ENCODE assay signal across 15 mouse cellular contexts in the genomic region with DNA sequence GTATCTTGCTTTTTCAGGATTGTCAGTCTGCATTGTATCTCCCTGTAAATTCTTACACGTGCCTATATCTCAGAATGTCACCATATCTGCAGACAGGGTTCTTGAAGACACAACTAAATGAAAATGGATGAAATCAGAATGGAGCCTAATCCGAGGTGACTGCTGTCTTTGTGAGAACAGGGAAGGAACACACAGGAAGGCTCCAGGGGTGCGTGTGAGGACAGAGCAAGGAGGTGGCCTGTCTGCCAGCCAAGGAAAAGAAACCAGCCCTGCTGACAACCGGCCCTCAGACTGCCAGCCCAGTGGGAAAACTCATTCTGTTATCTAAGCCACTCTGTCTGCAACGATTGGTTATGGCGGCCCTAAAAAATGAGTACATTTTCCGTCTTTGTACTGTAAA.
DNase-seq lines count a peak whose midpoint lies in the region; ATAC-seq lines count a peak whose summit lies in the region.
"Had no signal": no experiment of that assay in that cellular context is flagged by ENCODE, and none has a peak within 500 bp of the region (broad histone marks: within the 10 kb centered on the region; RNA-seq: fewer than 3 reads in every experiment).

No protein-coding gene starts in this region.

- peak; percentile 57 for DNase-seq in adrenal gland, postnatal 10 days
- DNase-seq in adrenal gland, adult 18-20 months (ENCODE audit: low spot score in 2 of 2): no peak
- DNase-seq in embryonic facial prominence, embryonic 10.5 days (ENCODE audit: low spot score): no peak
- DNase-seq in left cerebral cortex, postnatal 4 days: no peak
- no peak for DNase-seq in liver, embryonic 11.5 days (ENCODE audit: low spot score)
- DNase-seq: adrenal gland, postnatal 25 days; forebrain, postnatal 0 days; kidney, adult 2 months; kidney, postnatal 14 days; lung, postnatal 10 days; right cerebral cortex, postnatal 14 days had no signal

- peaks cover 34% of the 10 kb centered on the region for H3K4me1 ChIP-seq in heart, embryonic 13.5 days
- peaks cover 30% of the 10 kb centered on the region for H3K4me1 ChIP-seq in heart, embryonic 12.5 days (replicated peaks)
- H3K4me1 ChIP-seq in brown adipose tissue, adult 24 weeks (ENCODE audit: control insufficient read depth, insufficient read depth, insufficient read length, low read length): peaks cover 2% of the 10 kb centered on the region; the same call in 1 of the 2 replicates
- H3K4me1 ChIP-seq in embryonic facial prominence, embryonic 10.5 days: peaks cover 58% of the 10 kb centered on the region
- peaks cover 8% of the 10 kb centered on the region for H3K4me1 ChIP-seq in liver, embryonic 11.5 days (replicated peaks; ENCODE audit: control insufficient read depth, insufficient read depth, low read length)

- 22% methylated on average over 7 of the region's 7 CpGs for WGBS in heart, embryonic 13.5 days
- 17% methylated on average over 7 of the region's 7 CpGs for WGBS in heart, embryonic 12.5 days
- WGBS in embryonic facial prominence, embryonic 10.5 days: 71% methylated on average over 7 of the region's 7 CpGs
- 58% methylated on average over 7 of the region's 7 CpGs for WGBS in liver, embryonic 11.5 days

- H3K4me2 ChIP-seq in heart, embryonic 13.5 days: no peak overlapping the region
- H3K4me2 ChIP-seq in heart, embryonic 12.5 days: no peak overlapping the region
- H3K4me2 ChIP-seq in liver, embryonic 11.5 days: no peak overlapping the region

- 0 out of 2 replicates have a peak overlapping the region, but pooled peaks have one; percentile 5 for H3K9ac ChIP-seq in heart, embryonic 13.5 days
- no peak overlapping the region for H3K9ac ChIP-seq in heart, embryonic 12.5 days
- H3K9ac ChIP-seq in liver, embryonic 11.5 days (ENCODE audit: low read depth, low read length): no peak overlapping the region
- H3K9ac ChIP-seq: forebrain, postnatal 0 days had no signal

- no peaks in the 10 kb centered on the region for H3K36me3 ChIP-seq in heart, embryonic 13.5 days
- no peaks in the 10 kb centered on the region for H3K36me3 ChIP-seq in heart, embryonic 12.5 days
- no peaks in the 10 kb centered on the region for H3K36me3 ChIP-seq in embryonic facial prominence, embryonic 10.5 days (replicated peaks)
- H3K36me3 ChIP-seq in liver, embryonic 11.5 days (ENCODE audit: control insufficient read depth, insufficient read depth, low read length): no peaks in the 10 kb centered on the region

- H3K27ac ChIP-seq in heart, embryonic 13.5 days (replicated peaks): 0 out of 2 replicates have a peak overlapping the region, but pooled peaks have one; percentile 28
- H3K27ac ChIP-seq in heart, embryonic 12.5 days (ENCODE audit: poor library complexity, severe bottlenecking): no peak overlapping the region
- peak overlapping the region; percentile 67 for H3K27ac ChIP-seq in brown adipose tissue, adult 24 weeks (replicated peaks; ENCODE audit: low read depth, low read length)
- H3K27ac ChIP-seq in embryonic facial prominence, embryonic 10.5 days (replicated peaks): peak overlapping the region; percentile 51
- H3K27ac ChIP-seq in liver, embryonic 11.5 days (ENCODE audit: low read depth, low read length): no peak overlapping the region

- no peaks in the 10 kb centered on the region for H3K9me3 ChIP-seq in heart, embryonic 13.5 days
- H3K9me3 ChIP-seq in heart, embryonic 12.5 days (replicated peaks): no peaks in the 10 kb centered on the region
- H3K9me3 ChIP-seq in embryonic facial prominence, embryonic 10.5 days: no peaks in the 10 kb centered on the region
- no peaks in the 10 kb centered on the region for H3K9me3 ChIP-seq in liver, embryonic 11.5 days (ENCODE audit: control insufficient read depth, low read length)

- no peak overlapping the region for H3K4me3 ChIP-seq in heart, embryonic 13.5 days
- H3K4me3 ChIP-seq in heart, embryonic 12.5 days: no peak overlapping the region
- no peak overlapping the region for H3K4me3 ChIP-seq in brown adipose tissue, adult 24 weeks (ENCODE audit: insufficient read depth, low read depth, low read length)
- no peak overlapping the region for H3K4me3 ChIP-seq in embryonic facial prominence, embryonic 10.5 days
- no peak overlapping the region for H3K4me3 ChIP-seq in liver, embryonic 11.5 days (ENCODE audit: low read depth, low read length)
- H3K4me3 ChIP-seq: left cerebral cortex, adult 2 months had no signal

- ATAC-seq in heart, embryonic 13.5 days (ENCODE audit: extremely low read depth, insufficient number of reproducible peaks, low FRiP score, low TSS enrichment): no peak
- no peak for ATAC-seq in heart, embryonic 12.5 days (ENCODE audit: insufficient number of reproducible peaks, low FRiP score)
- ATAC-seq in liver, embryonic 11.5 days (replicated peaks; ENCODE audit: low FRiP score): no peak
- ATAC-seq: forebrain, postnatal 0 days had no signal

- no peaks in the 10 kb centered on the region; the same call in 1 of the 2 replicates for H3K27me3 ChIP-seq in heart, embryonic 13.5 days (replicated peaks)
- no peaks in the 10 kb centered on the region for H3K27me3 ChIP-seq in heart, embryonic 12.5 days (replicated peaks)
- peaks cover 30% of the 10 kb centered on the region for H3K27me3 ChIP-seq in embryonic facial prominence, embryonic 10.5 days (replicated peaks; ENCODE audit: low read depth, poor library complexity, severe bottlenecking)
- H3K27me3 ChIP-seq in liver, embryonic 11.5 days (replicated peaks; ENCODE audit: control insufficient read depth, insufficient read depth, low read length): no peaks in the 10 kb centered on the region

- intact Hi-C loops in left cerebral cortex, postnatal 4 days (cut with DNase I): no loop called here

Comparison
In these comparisons a context has a peak if more than half of its experiments do, and no peak if none do; other contexts are left out.
1. H3K27ac ChIP-seq: peak in heart, embryonic 13.5 days (single experiment), brown adipose tissue, adult 24 weeks (single experiment) and embryonic facial prominence, embryonic 10.5 days (single experiment); none in heart, embryonic 12.5 days (single experiment) and liver, embryonic 11.5 days (single experiment).